Mouse (Mus musculus): Measurements from ENCODE around the gene 4632433K11Rik. TPM values are rescaled to one million over a fixed set of nuclear protein-coding genes. Genes with fewer than 3 reads are reported as not detected.
A peak's percentile ranks its signal among the peaks of the same experiment; 100 is the strongest.

4632433K11Rik gene
- polyA plus RNA-seq, 1 experiment, result not detected

- H3K4me1 ChIP-seq (replicated peaks; ENCODE audit: control insufficient read depth, insufficient read depth, low read length), result peaks cover 23% of the 10 kb centered on the region
- TF ChIP-seq CTCF (IDR thresholded peaks at IDR 0.05; ENCODE audit: borderline replicate concordance, control insufficient read depth, extremely low read depth, insufficient read depth, low read length, poor library complexity) (0 out of 2 replicates have a peak, but pooled peaks have one; percentile 45), POLR2A (IDR thresholded peaks at IDR 0.05; ENCODE audit: control insufficient read depth, extremely low read depth, insufficient read depth, low read length, poor library complexity) (no peak)
- H3K27me3 ChIP-seq (ENCODE audit: control insufficient read depth, insufficient read depth, low read length), result peaks cover 26% of the 10 kb centered on the region
- WGBS, result 35% methylated on average over 11 of the region's 11 CpGs
- no peak overlapping the region for H3K27ac ChIP-seq (ENCODE audit: control insufficient read depth, insufficient read depth, low read length)
- no peak overlapping the region for H3K4me3 ChIP-seq (ENCODE audit: control insufficient read depth, insufficient read depth, low read length)
- DNase-seq, result no peak
- no peaks in the 10 kb centered on the region for H3K36me3 ChIP-seq (ENCODE audit: control insufficient read depth, insufficient read depth, low read length)
These were observed 23.9 kb downstream of the 4632433K11Rik start for GRCm38 (mm10) chr7:5057804-5058203.

GRCm38 (mm10) chr7:5058631-5059030 is 24.7 kb downstream of the 4632433K11Rik start:
- no peak for DNase-seq
- 93% methylated on average over 1 of the region's 1 CpGs for WGBS
- peaks cover 18% of the 10 kb centered on the region; the same call in 1 of the 2 replicates for H3K27me3 ChIP-seq (ENCODE audit: control insufficient read depth, insufficient read depth, low read length)
- H3K36me3 ChIP-seq (ENCODE audit: control insufficient read depth, insufficient read depth, low read length), result no peaks in the 10 kb centered on the region
- H3K27ac ChIP-seq (ENCODE audit: control insufficient read depth, insufficient read depth, low read length), result no peak overlapping the region
- H3K4me3 ChIP-seq (ENCODE audit: control insufficient read depth, insufficient read depth, low read length), result no peak overlapping the region
- no peak for TF ChIP-seq POLR2A (IDR thresholded peaks at IDR 0.05; ENCODE audit: control insufficient read depth, extremely low read depth, insufficient read depth, low read length, poor library complexity)
- TF ChIP-seq CTCF (IDR thresholded peaks at IDR 0.05; ENCODE audit: borderline replicate concordance, control insufficient read depth, extremely low read depth, insufficient read depth, low read length, poor library complexity), result no peak
- peaks cover 17% of the 10 kb centered on the region for H3K4me1 ChIP-seq (replicated peaks; ENCODE audit: control insufficient read depth, insufficient read depth, low read length)

GRCm38 (mm10) chr7:5059421-5059820 is 25.5 kb downstream of the 4632433K11Rik start:
- Histone ChIP-seq H3K27ac (ENCODE audit: control insufficient read depth, insufficient read depth, low read length) (no peak overlapping the region), H3K4me1 (replicated peaks; ENCODE audit: control insufficient read depth, insufficient read depth, low read length) (peaks cover 18% of the 10 kb centered on the region), H3K4me3 (ENCODE audit: control insufficient read depth, insufficient read depth, low read length) (no peak overlapping the region), H3K36me3 (ENCODE audit: control insufficient read depth, insufficient read depth, low read length) (no peaks in the 10 kb centered on the region), H3K27me3 (ENCODE audit: control insufficient read depth, insufficient read depth, low read length) (peaks cover 12% of the 10 kb centered on the region; the same call in 1 of the 2 replicates)
- no peak for DNase-seq
- TF ChIP-seq CTCF (IDR thresholded peaks at IDR 0.05; ENCODE audit: borderline replicate concordance, control insufficient read depth, extremely low read depth, insufficient read depth, low read length, poor library complexity) (no peak), POLR2A (IDR thresholded peaks at IDR 0.05; ENCODE audit: control insufficient read depth, extremely low read depth, insufficient read depth, low read length, poor library complexity) (no peak)
- 92% methylated on average over 12 of the region's 12 CpGs for WGBS

GRCm38 (mm10) chr7:5060239-5060731 is 26.4 kb downstream of the 4632433K11Rik start:
- Histone ChIP-seq H3K27me3 (ENCODE audit: control insufficient read depth, insufficient read depth, low read length) (peaks cover 7% of the 10 kb centered on the region; the same call in 1 of the 2 replicates), H3K4me1 (replicated peaks; ENCODE audit: control insufficient read depth, insufficient read depth, low read length) (peaks cover 18% of the 10 kb centered on the region), H3K36me3 (ENCODE audit: control insufficient read depth, insufficient read depth, low read length) (no peaks in the 10 kb centered on the region), H3K27ac (ENCODE audit: control insufficient read depth, insufficient read depth, low read length) (peak overlapping the region; percentile 68; the same call in 1 of the 2 replicates), H3K4me3 (ENCODE audit: control insufficient read depth, insufficient read depth, low read length) (peak overlapping the region; percentile 57)
- 3% methylated on average over 27 of the region's 27 CpGs for WGBS
- TF ChIP-seq CTCF (IDR thresholded peaks at IDR 0.05; ENCODE audit: borderline replicate concordance, control insufficient read depth, extremely low read depth, insufficient read depth, low read length, poor library complexity), result peak; percentile 45; the same call in 1 of the 2 replicates
- no peak for TF ChIP-seq POLR2A (IDR thresholded peaks at IDR 0.05; ENCODE audit: control insufficient read depth, extremely low read depth, insufficient read depth, low read length, poor library complexity)
- DNase-seq, result peak; percentile 65

GRCm38 (mm10) chr7:5060944-5061773 is 27.2 kb downstream of the 4632433K11Rik start:
- Histone ChIP-seq H3K27me3 (ENCODE audit: control insufficient read depth, insufficient read depth, low read length) (peaks cover 7% of the 10 kb centered on the region; the same call in 1 of the 2 replicates), H3K36me3 (ENCODE audit: control insufficient read depth, insufficient read depth, low read length) (0 out of 2 replicates have a peak, but pooled peaks cover 1% of the 10 kb centered on the region), H3K27ac (ENCODE audit: control insufficient read depth, insufficient read depth, low read length) (peak overlapping the region; percentile 97), H3K4me3 (ENCODE audit: control insufficient read depth, insufficient read depth, low read length) (peak overlapping the region; percentile 85), H3K4me1 (replicated peaks; ENCODE audit: control insufficient read depth, insufficient read depth, low read length) (peaks cover 18% of the 10 kb centered on the region)
- TF ChIP-seq POLR2A (IDR thresholded peaks at IDR 0.05; ENCODE audit: control insufficient read depth, extremely low read depth, insufficient read depth, low read length, poor library complexity) (no peak; the same call in 1 of the 2 replicates), CTCF (IDR thresholded peaks at IDR 0.05; ENCODE audit: borderline replicate concordance, control insufficient read depth, extremely low read depth, insufficient read depth, low read length, poor library complexity) (peak; percentile 77)
- peak; percentile 99 for DNase-seq
- under 1% methylated on average over 60 of the region's 60 CpGs for WGBS

GRCm38 (mm10) chr7:5061774-5062359 is 27.9 kb downstream of the 4632433K11Rik start, which contains the start of gene U2af2:
TSS of gene U2af2 (plus strand) at chr7:5062143.
- H3K4me3 ChIP-seq (ENCODE audit: control insufficient read depth, insufficient read depth, low read length), result peak within 1 kb of the TSS; percentile 85
- H3K27me3 ChIP-seq (ENCODE audit: control insufficient read depth, insufficient read depth, low read length), result peaks cover 4% of the 10 kb centered on the region; the same call in 1 of the 2 replicates
- H3K36me3 ChIP-seq (ENCODE audit: control insufficient read depth, insufficient read depth, low read length), result peaks cover 8% of the 10 kb centered on the region
- under 1% methylated on average over 65 of the region's 65 CpGs for WGBS
- H3K27ac ChIP-seq (ENCODE audit: control insufficient read depth, insufficient read depth, low read length), result peak within 1 kb of the TSS; percentile 97
- peak; percentile 95 for DNase-seq
- TF ChIP-seq CTCF (IDR thresholded peaks at IDR 0.05; ENCODE audit: borderline replicate concordance, control insufficient read depth, extremely low read depth, insufficient read depth, low read length, poor library complexity), result no peak
- TF ChIP-seq POLR2A (IDR thresholded peaks at IDR 0.05; ENCODE audit: control insufficient read depth, extremely low read depth, insufficient read depth, low read length, poor library complexity), result peak; percentile 84
- H3K4me1 ChIP-seq (replicated peaks; ENCODE audit: control insufficient read depth, insufficient read depth, low read length), result peaks cover 15% of the 10 kb centered on the region

Data from thymus, adult 2 months (tissue).